Mouse (Mus musculus): ENCODE results near the gene Gm5128. TPM values are rescaled to one million over a fixed set of nuclear protein-coding genes. Genes with fewer than 3 reads are reported as not detected.
"Not testable (repeated sequence)": the region's sequence is repeated elsewhere in the genome, so short reads cannot be mapped to it uniquely, and the experiment has no call there.

Gene Gm5128
- not detected for total RNA-seq (2021)
- long read RNA-seq, experiment 1, result 0 reads
- long read RNA-seq, experiment 2, result 0 reads

DNA sequence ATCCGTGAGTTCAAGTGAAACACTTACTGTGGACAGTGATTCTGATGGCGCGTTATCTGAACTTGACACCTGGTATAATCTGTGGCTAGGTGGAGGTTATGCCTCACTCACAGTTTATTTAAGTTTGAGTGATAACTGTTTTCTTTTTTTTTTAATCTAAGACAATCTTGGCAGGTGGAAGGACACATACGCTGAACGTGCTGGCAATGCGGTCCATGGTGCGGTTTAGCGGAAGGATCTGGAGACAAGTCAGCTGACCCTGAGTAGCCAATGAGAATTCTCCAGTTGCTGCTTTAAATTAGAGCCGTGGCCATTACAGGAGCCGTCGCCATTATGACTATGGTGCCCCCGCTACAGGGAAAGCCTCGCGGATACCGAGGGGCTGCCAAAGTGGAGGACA is at the start of gene Gm5128:
Gene Gm5128, plus strand, starts transcription at position 301 of the 400 bp plus-strand sequence.
- DNase-seq; H3K27ac ChIP-seq; intact Hi-C loops (cut with DNase I); H3K4me3 ChIP-seq: not testable (repeated sequence)

DNA sequence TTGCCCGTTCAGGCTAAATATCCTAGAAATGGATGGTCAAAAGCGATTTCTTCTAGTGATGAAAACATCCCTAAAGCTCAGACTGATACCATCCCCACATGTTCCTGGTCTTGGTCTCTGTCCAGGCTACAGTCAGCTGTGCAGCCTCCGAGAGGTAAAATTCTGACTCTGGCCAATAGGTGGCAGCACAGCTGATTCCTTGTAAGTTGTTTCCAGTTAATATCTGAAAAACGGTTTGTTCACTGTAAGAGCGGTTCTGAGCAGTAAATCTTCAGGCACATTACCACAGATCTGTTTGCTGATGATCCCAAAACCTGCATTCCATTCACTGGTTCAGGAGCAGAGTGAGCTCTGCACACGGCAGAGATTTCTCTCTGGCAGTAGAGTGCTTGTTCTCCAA is 12.4 kb upstream of the Gm5128 start:
- H3K27ac ChIP-seq; H3K4me3 ChIP-seq; intact Hi-C loops (cut with DNase I); DNase-seq: not testable (repeated sequence)

DNA sequence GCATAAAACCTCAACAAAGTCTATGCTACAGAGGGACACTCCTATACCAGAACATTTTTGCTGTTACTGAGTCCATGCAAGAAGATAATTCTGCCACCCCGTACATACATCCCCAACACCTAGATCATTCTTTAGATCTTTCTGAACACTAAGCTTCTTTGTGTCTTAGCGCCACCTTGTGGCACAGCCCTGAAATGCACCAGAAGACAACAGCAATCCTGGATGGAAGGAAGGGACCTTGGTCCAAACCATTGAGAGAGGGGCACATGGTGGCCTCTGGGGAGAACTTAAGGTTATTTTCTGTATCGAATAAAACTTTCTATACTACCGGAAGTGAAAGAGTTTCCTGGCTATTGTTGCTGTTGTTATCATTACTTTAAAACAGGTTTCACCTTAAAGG is 11.1 kb upstream of the Gm5128 start:
- H3K27ac ChIP-seq; DNase-seq; H3K4me3 ChIP-seq; intact Hi-C loops (cut with DNase I): not testable (repeated sequence)

DNA sequence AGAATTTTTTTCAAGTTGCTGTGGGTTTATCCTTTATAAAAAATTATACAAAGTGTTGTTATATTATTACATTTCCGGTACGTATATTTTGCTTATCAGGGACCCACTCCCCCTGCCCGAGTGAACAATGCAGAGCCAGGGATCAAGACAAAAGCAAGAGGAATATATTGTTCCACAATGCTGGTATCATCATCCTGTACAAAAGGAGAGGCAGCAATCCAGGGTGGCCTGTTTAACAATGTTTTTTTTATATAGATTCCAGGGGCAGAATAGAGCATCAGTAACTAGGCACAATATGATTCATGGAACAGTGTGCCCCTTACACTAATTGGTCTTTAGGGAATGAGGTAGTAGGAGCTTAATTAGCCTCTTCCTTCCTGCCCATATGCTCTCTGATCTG is 30.5 kb downstream of the Gm5128 start:
- H3K27ac ChIP-seq; DNase-seq; H3K4me3 ChIP-seq; intact Hi-C loops (cut with DNase I): not testable (repeated sequence)

DNA sequence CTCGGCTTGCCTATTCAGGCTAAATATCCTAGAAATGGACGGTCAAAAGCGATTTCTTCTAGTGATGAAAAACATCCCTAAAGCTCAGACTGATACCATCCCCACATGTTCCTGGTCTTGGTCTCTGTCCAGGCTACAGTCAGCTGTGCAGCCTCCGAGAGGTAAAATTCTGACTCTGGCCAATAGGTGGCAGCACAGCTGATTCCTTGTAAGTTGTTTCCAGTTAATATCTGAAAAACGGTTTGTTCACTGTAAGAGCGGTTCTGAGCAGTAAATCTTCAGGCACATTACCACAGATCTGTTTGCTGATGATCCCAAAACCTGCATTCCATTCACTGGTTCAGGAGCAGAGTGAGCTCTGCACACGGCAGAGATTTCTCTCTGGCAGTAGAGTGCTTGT is 48.1 kb downstream of the Gm5128 start:
- DNase-seq; H3K4me3 ChIP-seq; H3K27ac ChIP-seq; intact Hi-C loops (cut with DNase I): not testable (repeated sequence)

DNA sequence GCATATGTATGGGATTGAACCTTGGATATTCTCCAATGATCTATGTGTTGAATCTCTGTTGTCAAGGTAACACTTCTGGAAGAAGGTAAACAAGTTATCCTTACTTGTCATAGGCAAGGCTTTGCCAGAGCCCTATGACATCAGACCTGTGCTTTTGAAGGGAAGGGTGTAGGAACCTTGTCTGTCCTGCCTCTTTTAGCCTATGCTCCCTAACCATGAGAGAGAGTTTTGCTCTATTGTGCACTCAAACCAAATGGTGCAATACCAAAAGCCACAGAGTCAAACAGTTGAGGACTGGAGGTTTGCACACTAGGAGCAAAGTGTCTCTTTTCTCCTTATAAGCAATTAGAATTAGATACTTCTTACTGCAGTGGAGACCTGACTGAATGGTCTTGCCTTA is 48.7 kb downstream of the Gm5128 start:
- DNase-seq; H3K4me3 ChIP-seq; intact Hi-C loops (cut with DNase I); H3K27ac ChIP-seq: not testable (repeated sequence)

DNA sequence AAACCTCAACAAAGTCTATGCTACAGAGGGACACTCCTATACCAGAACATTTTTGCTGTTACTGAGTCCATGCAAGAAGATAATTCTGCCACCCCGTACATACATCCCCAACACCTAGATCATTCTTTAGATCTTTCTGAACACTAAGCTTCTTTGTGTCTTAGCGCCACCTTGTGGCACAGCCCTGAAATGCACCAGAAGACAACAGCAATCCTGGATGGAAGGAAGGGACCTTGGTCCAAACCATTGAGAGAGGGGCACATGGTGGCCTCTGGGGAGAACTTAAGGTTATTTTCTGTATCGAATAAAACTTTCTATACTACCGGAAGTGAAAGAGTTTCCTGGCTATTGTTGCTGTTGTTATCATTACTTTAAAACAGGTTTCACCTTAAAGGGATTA is 49.4 kb downstream of the Gm5128 start:
- intact Hi-C loops (cut with DNase I); H3K4me3 ChIP-seq; DNase-seq; H3K27ac ChIP-seq: not testable (repeated sequence)

Other genes starting within 250 kb of the Gm5128 start
- gene Gm15023, start 195.7 kb upstream of the Gm5128 start, total RNA-seq (2021), result not detected
- not detected for gene Tceal6, start 162.6 kb upstream of the Gm5128 start, total RNA-seq (2021)
- gene Pramel3, start 71.0 kb upstream of the Gm5128 start, total RNA-seq (2021), result not detected
- not detected for gene Gm7903, start 60.6 kb downstream of the Gm5128 start, total RNA-seq (2021)
- gene AV320801, start 121.3 kb downstream of the Gm5128 start, total RNA-seq (2021), result not detected
- gene Nxf7, start 225.5 kb downstream of the Gm5128 start, total RNA-seq (2021), result not detected

Measured in gastrocnemius, adult 2 months (tissue).